Mouse (Mus musculus) large intestine, adult 2 months (tissue): Measurements from ENCODE around the gene Prss30. TPM values are rescaled to one million over a fixed set of nuclear protein-coding genes. Genes with fewer than 3 reads are reported as not detected.
"Not testable (repeated sequence)": the region's sequence is repeated elsewhere in the genome, so short reads cannot be mapped to it uniquely, and the experiment has no call there.

Experiments used
- DNase-seq: peaks from one replicate; pipeline ENCODE4 v3.0.0-alpha.2; 2012; ENCODE audit warnings: low read depth, low spot score
- WGBS: fragments of 180-500 bp; shearing (Covaris S2); methylation state at CpG from one replicate; pipeline ENCODE4 v1.1.7; 2018; 5-methylcytosine and 5-hydroxymethylcytosine counted together
- polyA plus RNA-seq: library from polyadenylated mRNA; depleted of rRNA; stranded (reverse); fragments of >200 nt; gene quantifications from 2 replicates; pipeline ENCODE4 v1.2.3, GENCODE M21; 2012

The Prss30 gene
- polyA plus RNA-seq, 1 experiment: 302 TPM

DNA sequence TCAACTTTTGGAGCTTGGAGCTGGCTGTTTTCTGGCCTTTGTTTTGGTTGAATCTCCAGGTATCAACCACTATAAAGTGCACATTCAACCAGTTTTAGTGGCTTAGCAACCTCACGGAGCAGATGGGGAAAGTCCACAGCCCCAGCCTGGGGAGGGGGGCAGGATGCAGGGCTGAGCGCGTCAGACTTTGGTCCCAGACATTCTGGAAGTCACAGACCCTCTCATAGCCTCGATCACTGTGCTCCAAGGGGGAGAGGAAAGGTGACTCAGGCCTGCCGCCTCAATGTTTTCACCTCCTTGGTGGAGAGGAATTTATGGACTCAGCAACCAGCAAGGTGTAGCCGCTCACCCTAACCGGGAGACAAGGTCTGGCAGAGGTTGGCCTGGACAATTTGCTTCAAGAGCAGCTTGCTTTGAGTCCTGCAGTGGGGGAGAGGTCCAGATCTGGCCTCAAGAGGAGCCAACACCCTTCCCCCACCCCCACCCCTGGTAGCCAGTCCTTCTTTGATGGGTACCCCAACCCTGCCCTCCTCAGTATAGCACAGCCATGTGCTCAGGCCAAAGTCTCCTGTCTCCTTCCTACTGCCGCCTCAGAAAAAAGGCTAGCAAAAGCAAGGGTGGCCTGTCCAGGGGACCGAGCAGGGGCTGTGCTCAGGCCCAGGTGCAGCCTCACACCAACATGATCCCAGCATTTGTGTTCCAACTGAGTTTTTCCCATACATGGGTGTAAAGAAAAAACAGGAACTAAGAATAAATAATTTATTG, 12.6 kb upstream of the Prss30 start:
- no peak for DNase-seq
- WGBS: 35% methylated on average over 9 of the region's 9 CpGs

DNA sequence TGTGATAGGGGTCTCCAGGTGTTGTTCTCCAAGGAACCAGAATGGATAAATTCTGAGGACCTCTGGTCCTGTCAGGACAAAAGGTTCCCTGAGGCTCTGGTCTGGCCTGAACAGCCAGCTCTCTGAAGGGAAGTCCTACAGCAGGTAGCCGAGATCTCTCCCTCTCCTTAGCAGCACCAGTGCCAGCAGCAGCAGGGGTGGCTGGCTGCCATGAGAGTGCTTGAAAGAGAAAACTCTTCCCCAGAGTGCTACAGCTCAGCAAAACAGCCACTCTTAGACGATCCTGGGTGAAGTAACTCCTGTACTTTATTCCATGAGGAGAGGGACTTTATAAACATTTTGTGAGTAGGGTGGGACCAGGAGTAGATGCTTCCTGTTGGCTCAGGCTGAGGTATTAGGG, 9.4 kb upstream of the Prss30 start:
- no peak for DNase-seq
- WGBS: 25% methylated on average over 2 of the region's 2 CpGs

DNA sequence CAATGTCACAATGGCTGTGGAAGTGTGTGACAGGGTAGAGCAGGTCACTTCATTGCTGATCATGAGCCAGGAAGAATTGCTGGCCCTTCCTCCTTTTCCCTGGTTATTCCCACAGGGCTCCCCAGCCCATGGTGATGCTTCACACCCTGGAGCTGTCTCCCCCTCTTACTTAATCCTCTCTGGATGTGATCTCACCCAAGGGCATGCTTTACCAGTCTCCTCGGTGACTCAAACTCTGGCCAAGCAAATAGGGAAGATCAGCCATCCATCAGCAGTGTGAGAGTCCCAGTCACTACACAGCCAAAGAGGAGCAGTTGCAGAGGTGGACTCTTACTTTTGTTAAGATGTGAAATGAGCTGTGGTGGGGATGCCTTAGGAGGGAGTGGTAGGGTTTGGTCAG, 4.6 kb upstream of the Prss30 start:
- WGBS: 80% methylated on average over 1 of the region's 1 CpGs
- DNase-seq: no peak

DNA sequence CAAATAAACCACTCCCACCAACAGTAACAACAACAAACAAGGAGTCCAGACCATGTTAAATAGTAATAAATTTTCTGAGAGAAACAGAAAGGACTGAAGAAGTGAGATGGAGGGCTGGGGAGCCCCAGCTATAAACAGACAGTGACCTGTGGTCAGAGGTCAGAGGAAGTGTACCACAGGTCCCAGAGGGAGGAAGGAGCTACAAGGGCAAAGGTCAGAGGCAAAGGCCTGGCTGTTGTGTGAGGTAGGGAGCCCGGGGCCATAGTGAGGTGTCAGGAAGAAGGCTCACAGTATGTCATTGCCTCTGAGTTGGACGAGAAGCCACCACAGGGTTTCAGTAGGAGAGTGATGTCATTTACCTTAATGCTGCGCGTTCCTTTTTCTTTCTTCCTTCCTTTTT, 2.5 kb upstream of the Prss30 start:
- no peak for DNase-seq
- WGBS: 13% methylated on average over 4 of the region's 4 CpGs

DNA sequence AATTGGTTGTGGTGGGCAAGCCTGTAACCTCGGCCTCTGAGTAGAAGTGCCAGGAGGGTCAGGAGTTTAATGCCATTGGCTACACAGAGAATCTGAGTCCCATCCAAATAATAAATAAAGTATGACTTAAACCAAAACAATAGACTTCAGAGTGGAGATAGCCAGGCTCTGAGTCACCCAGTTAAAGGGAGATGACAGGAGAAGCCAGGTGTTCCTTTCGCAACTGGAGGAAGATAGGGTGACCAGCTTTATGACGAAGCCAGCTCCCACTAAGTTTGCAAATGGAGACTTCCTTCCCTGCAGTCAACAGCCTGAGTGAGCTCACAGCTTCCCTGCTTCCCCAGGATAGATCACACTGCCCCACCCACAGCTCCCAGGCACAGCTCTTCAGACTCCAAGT, 895 bp downstream of the Prss30 start:
- 16% methylated on average over 3 of the region's 3 CpGs for WGBS
- no peak for DNase-seq

DNA sequence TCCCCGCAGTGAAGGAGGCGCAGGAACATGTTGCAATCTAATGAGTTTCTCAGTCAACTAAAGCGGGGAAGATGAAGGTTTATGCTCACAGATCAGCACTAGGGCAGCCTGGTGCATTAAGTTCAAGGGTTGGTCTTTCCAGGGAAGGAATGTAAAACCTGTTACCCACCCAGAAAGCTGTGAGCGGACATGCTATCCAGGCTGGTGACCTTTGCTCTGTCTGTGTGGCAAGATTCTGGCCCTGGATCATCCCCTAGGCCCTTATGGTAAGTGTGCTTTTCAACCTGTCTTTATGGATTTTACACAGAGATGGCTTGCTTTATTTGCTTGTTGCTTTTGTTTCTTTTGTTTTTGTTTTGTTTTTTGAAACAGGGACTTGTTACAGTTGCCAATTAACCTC, 3.7 kb downstream of the Prss30 start:
- WGBS: 63% methylated on average over 4 of the region's 4 CpGs
- no peak for DNase-seq

DNA sequence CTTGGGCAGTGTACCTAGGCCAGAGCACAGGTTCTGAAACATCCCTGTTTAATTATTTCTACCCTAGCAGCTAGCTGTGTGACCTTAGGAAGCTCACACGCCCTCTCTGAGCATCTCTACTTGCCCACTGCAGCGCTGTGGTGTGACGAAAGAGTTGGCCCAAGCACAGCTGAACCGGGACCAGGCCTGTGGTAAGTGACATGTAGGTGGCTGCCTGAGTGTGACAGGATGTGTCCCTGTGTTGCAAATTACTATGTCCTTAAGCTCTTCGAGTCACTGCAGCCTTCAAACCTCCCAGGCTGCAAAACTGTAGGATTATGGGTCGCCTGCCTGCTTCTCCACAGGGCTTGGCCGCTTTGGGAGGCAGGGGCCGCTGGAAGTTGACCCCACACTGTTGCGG, 9.1 kb downstream of the Prss30 start:
- DNase-seq: no peak
- 87% methylated on average over 9 of the region's 9 CpGs for WGBS

DNA sequence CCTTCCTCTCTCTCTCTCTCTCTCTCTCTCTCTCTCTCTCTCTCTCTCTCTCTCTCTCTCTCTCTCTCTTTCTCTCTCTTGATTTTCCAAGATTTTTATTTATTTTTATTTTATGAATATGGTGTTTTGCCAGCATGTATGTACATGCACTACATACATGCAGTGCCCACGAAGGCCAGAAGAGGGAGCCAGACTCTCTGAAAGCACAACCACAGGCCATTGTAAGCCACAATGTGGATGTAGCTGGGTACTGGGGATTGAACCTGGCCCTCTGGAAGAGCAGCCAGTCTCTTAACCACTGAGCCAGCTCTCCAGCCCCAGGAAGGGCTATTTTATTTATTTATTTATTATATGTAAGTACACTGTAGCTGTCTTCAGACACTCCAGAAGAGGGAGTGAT, 11.1 kb downstream of the Prss30 start:
- WGBS: 9% methylated on average over 1 of the region's 1 CpGs

DNA sequence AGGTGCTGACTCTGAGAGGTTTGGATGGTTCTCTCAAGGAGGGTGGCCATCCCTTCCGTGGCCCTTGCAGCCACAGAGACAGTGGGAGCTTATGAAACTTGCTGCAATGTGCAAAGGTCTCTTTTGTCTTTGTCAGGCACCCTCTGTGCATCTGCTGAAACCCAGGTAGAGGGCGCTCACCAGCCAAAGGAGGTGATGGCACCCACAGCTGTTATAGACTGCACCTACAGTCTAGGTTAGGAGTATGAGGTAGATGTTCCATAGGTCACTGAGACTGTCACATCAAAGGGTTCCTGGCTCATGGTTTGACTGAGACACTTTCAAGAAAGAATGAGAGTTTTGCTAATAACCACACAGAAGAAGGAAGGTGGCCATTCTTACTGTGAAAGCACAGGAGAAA, 11.6 kb downstream of the Prss30 start:
- WGBS: 41% methylated on average over 2 of the region's 2 CpGs
- no peak for DNase-seq

More for the DNA sequence above, 11.1 kb downstream of the Prss30 start:
- DNase-seq: no peak

DNA sequence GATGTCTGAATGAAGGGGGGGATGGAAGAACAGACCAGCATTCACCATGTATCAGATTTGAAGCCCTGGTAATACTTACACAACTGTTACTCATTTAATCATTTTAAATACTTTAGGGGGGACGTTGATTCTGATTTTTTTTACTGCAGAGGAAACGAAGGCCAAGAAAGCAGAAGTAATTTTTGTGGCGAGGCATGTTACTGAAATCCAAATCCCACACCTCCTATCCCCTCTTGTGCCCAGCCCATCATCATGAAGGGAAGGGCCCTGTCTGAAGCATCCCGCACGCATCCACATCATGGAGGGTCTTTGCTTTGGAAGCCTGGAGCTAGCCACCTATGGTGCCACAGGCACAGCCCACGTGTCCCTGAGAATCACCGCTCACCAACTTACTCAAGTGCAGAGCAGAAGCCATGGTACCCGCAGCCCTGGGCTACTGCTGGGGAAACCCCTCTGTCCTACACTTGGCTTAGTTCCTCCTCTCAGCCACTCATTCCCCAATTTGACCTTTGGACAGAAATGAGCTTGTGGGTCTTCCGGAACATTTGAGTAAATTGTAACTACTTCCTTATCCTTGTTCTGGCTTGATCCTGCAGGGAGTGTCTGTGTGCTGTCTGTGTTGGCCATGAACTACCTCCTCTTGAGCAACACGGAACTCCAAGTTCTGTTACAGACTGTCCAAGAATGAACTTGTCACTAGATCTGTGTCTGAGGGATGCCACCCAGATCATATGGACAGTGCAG, 13.5 kb downstream of the Prss30 start:
- WGBS: 35% methylated on average over 10 of the region's 10 CpGs

DNA sequence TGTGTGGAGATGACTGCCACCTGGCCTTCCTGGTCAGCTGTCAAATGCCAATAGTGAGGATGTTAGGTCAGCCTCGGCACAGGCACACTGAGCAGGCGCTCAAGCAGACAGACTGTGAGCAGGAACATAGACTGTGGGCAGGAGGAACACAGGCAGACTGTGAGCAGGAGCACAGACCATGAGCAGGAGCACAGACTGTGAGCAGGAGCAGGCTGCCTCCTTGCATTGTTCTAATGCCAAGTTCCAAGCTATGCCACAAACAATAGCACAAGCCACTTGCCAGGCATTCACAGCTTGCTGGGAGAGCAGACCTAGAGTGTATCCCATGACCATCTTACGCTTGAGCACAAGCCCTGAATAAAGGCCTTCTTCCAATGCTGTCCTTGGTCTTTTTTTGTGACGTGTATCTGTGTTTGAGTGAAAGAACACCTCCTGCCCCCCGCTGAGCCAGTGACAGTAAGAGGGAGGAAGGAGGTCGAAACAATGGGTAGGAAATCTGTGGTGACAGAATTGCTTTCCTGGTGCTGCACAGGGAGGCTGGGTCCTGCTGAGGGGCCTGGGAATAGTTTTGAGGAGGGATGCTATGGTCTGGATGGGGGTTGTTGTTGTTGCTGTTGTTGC, 14.5 kb downstream of the Prss30 start:
- DNase-seq: no peak
- 67% methylated on average over 6 of the region's 6 CpGs for WGBS

More for the DNA sequence above, 13.5 kb downstream of the Prss30 start:
- DNase-seq: peak; percentile 97

DNA sequence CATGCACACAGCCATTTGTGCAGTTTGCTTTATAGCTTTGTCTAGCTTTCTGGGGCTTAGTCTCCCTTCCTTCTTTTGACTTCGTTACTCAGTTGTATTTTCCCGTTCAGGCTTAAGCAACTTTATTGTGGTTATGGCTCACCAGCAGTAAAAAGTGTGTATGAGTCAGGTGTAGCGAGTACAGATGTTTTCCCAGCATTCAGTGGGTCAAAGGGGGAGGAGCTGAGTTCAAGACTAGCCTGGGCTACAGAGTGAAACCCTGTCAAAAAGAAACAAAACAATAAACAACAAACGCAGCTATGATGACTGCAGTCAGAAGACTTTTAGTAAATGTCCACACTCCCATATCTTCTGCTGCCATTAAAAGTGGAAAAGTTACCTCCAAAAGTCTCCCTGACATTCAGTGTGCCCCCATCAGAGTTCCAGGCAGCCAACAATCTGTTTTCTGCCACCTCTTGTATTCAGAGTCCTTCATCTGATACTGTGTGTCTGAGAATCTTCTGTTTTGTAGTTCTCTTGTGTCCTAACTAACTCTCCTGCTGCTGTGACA, 18.7 kb downstream of the Prss30 start:
- no peak for DNase-seq
- 17% methylated on average over 4 of the region's 4 CpGs for WGBS

DNA sequence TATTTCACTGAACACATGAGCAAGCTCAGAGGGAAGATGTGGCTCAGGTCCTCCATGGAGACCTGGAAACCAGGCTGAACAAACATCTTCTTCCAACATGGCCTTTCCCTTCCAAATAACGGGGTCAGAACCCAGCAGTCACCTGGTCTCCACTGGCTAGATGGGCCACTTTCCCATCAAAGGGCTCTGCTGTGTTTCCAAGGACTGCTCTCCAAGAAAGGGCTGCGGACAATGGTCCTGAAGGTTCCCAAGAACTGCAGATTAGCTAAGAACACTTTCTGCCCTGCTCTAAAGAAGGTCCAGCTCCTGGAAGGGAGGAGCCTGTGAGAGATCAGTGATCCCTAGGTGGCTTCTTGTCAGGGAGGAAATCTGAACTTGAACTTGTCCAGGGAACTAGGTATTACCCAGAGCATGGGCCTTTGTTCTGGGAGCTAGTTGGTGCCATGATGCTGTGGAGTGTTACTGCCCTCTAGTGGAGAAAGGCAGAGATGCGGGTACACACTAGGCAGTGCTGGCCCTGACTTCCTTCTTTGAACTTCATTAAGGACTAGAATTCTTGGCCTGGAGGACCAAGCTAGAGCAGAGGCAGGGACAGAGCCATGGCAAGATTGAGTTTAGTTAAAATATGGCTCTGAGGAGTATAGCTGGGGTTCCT, 20.2 kb downstream of the Prss30 start:
- WGBS: 31% methylated on average over 3 of the region's 3 CpGs
- DNase-seq: no peak

DNA sequence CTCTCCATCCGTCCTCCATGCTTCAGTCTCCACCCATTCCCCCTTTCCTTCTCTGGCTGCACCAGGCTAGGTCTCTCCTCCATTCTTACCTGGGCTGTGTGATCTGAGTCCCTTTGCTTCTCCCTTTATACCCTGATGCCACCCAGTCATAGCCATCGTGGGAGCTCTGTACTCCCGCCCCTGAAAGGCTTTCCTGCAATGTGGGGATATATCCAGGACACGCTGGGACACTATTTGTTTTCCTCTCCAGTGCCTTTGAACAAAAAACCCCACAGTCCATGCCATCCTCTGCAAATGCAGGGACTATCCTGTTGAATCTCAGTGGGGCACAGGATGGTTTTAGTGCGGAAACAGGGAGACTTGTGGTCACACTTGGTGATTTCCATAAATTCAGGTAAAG, 25.2 kb downstream of the Prss30 start, which contains the start of gene Sbpl:
Gene Sbpl (minus strand): TSS at position 101 of the 400 bp plus-strand sequence.
- DNase-seq: no peak
- 85% methylated on average over 5 of the region's 5 CpGs for WGBS

DNA sequence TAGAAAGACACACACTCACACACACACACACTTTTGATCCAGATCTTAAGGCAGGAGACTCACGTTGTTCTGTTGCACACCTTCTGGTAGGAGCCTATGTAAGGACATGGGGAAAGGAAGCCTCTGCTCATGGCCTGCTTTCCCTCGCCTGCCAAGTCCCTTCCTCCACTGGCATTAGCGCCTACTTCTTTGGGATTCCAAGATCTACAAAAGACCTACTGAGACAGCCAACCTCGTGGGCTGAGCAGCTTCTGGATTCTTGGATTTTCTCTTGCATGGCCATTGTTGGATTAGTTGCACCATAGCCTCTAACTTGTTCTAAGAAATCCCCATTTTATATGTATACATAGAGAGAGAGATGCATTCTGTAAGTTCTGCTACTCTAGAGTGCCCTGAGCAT, 29.5 kb downstream of the Prss30 start:
- WGBS: 86% methylated on average over 4 of the region's 4 CpGs
- not testable (repeated sequence) for DNase-seq

DNA sequence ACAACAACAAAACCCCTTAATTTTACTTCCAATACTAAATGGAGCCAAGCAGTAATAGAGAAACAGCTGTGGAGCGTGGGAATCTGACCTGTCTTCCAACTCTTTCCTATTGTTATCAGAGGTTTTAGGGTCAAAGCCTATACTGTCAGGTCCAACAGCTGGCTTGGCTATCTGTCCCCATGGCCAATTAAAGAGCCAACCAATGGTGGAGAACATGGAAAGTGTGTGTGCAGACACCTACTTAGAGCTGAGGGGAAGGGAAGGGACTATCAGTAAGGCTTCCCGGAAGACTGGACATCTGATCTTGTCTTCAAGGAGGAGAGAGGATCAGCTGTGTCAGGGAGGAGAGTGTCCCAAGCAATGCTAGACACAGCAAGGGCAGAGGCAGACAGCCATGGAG, 31.3 kb downstream of the Prss30 start:
- no peak for DNase-seq
- WGBS: 88% methylated on average over 2 of the region's 2 CpGs

DNA sequence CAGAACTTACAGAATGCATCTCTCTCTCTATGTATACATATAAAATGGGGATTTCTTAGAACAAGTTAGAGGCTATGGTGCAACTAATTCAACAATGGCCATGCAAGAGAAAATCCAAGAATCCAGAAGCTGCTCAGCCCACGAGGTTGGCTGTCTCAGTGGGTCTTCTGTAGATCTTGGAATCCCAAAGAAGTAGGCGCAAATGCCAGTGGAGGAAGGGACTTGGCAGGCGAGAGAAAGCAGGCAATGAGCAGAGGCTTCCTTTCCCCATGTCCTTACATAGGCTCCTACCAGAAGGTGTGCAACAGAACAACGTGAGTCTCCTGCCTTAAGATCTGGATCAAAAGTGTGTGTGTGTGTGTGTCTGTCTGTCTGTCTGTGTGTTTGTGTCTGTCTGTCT, 32.9 kb downstream of the Prss30 start:
- not testable (repeated sequence) for DNase-seq
- WGBS: 87% methylated on average over 4 of the region's 4 CpGs

DNA sequence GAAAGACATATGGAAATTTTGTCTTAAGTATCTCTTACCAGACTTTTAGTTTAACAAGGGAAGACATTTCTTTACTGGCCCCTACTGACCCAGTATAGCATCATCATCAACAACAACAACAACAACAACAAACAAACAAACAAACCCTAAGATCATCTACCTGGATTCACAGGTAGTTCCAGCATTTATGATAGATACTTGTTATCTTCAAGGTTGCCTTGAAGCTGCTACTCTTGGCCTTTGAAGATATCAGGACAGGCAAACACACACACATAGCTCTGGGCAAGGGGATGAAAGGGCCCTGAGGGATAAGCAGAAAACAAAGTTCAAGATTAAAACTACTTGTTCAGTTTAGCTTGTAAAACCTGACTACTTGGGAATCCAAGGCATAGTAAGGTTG, 39.0 kb downstream of the Prss30 start, which contains the start of gene Sbp:
Gene Sbp (plus strand): TSS at position 301 of the 400 bp plus-strand sequence.
- no peak for DNase-seq

DNA sequence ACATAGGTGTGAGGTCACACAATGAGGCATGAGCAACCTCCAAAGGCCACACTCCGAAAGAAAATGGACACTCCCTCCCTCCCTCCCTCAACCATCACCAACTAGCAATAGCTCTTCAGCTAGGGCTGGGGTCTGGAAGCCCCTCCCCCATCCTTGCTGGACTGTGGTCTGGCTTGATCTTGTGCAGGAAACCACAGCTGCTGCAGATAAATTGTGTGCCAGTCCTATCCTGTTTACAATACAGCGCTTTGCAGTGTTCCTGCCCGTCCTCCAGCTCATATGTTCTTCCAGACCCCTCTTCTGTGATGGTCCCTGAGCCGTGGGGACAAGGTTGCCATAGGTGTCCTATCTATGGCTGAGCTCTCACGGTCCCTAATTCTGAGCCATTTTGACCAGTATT, 49.2 kb downstream of the Prss30 start:
- 80% methylated on average over 5 of the region's 5 CpGs for WGBS
- DNase-seq: no peak

DNA sequence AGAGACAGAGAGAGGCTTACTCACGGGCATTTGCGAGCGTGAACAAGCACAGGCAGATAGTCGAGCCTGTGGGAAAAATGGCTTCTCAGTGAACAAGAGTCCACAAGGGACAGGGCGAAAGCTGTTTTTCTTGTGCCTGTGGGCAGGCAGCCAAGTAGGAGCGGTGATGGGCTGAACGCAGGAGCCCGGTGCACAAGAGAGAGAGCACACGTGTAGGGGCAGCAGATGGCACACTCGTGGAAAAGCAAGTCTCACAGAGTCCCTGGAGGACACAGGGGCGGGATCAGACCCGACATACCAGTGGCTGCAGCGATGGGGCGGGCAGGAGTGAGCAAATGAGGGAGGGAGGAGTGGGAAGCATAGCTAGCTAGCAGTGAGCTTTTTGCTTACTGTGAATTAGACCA, 55.3 kb downstream of the Prss30 start:
- under 1% methylated on average over 14 of the region's 14 CpGs for WGBS
- peak; percentile 59 for DNase-seq
